Mouse (Mus musculus): ENCODE measurements around the gene Pak1ip1. TPM values are rescaled to one million over a fixed set of nuclear protein-coding genes. Genes with fewer than 3 reads are reported as not detected.

Pak1ip1 gene
- polyA plus RNA-seq, 1 experiment from 2014 or later = 62.6 TPM

GRCm38 (mm10) chr13:40969761-40970390, 30.9 kb upstream of the Pak1ip1 start:
- Histone ChIP-seq H3K9me3 (ENCODE audit: low read length) (no peaks in the 10 kb centered on the region), H3K4me2 (replicated peaks; ENCODE audit: low read depth, low read length) (no peak overlapping the region), H3K4me1 (ENCODE audit: insufficient read depth, low read depth, low read length) (no peaks in the 10 kb centered on the region), H3K36me3 (ENCODE audit: insufficient read depth, low read length) (no peaks in the 10 kb centered on the region), H3K27me3 (replicated peaks; ENCODE audit: insufficient read depth, low read length) (no peaks in the 10 kb centered on the region), H3K9ac (replicated peaks; ENCODE audit: low read depth) (no peak overlapping the region), H3K27ac (ENCODE audit: low read length) (no peak overlapping the region), H3K4me3 (ENCODE audit: low read depth, low read length) (no peak overlapping the region)
- 92% methylated on average over 4 of the region's 4 CpGs for WGBS
- DNase-seq (ENCODE audit: low spot score) (no peak), ATAC-seq (no peak)
- TF ChIP-seq EP300 (IDR thresholded peaks at IDR 0.05) (no peak), CTCF (IDR thresholded peaks at IDR 0.05) (no peak)

DNA sequence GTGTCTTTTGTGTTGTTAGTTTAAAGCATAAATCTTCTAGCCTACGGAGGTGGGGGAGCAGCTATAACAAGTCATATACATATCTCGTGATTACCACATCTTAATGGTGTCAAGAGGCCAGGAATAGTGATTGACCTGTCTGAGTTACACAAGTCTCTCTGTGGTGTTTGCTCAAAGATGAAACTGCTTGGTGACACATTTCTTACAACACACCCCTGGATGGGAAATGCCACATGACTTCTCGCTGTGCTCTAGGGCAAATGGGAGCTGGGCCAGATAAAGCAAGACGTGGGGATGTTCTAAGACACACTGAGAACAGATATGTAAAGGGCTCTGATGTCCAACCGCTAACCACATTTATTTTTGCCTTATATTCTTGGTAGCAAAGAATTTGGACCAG, 29.6 kb upstream of the Pak1ip1 start:
- H3K4me1 ChIP-seq (ENCODE audit: insufficient read depth, low read depth, low read length) = no peaks in the 10 kb centered on the region
- TF ChIP-seq EP300 (IDR thresholded peaks at IDR 0.05) (peak; percentile 26; the same call in 1 of the 2 replicates), CTCF (IDR thresholded peaks at IDR 0.05) (no peak)
- no peak overlapping the region for H3K9ac ChIP-seq (replicated peaks; ENCODE audit: low read depth)
- no peaks in the 10 kb centered on the region for H3K27me3 ChIP-seq (replicated peaks; ENCODE audit: insufficient read depth, low read length)
- DNase-seq (ENCODE audit: low spot score) (peak; percentile 72), ATAC-seq (peak; percentile 55)
- no peak overlapping the region for H3K27ac ChIP-seq (ENCODE audit: low read length)
- 58% methylated on average over 5 of the region's 5 CpGs for WGBS
- H3K9me3 ChIP-seq (ENCODE audit: low read length) = no peaks in the 10 kb centered on the region
- no peak overlapping the region for H3K4me2 ChIP-seq (replicated peaks; ENCODE audit: low read depth, low read length)
- no peaks in the 10 kb centered on the region for H3K36me3 ChIP-seq (ENCODE audit: insufficient read depth, low read length)
- no peak overlapping the region for H3K4me3 ChIP-seq (ENCODE audit: low read depth, low read length)

- TF ChIP-seq CTCF (IDR thresholded peaks at IDR 0.05) (no peak), EP300 (IDR thresholded peaks at IDR 0.05) (no peak)
- Histone ChIP-seq H3K4me1 (ENCODE audit: insufficient read depth, low read depth, low read length) (no peaks in the 10 kb centered on the region), H3K4me3 (ENCODE audit: low read depth, low read length) (no peak overlapping the region), H3K27me3 (replicated peaks; ENCODE audit: insufficient read depth, low read length) (no peaks in the 10 kb centered on the region), H3K9me3 (ENCODE audit: low read length) (no peaks in the 10 kb centered on the region), H3K27ac (ENCODE audit: low read length) (no peak overlapping the region), H3K9ac (replicated peaks; ENCODE audit: low read depth) (no peak overlapping the region), H3K36me3 (ENCODE audit: insufficient read depth, low read length) (no peaks in the 10 kb centered on the region), H3K4me2 (replicated peaks; ENCODE audit: low read depth, low read length) (no peak overlapping the region)
- no peak for DNase-seq (ENCODE audit: low spot score)
- no peak; the same call in 1 of the 2 replicates for ATAC-seq
- 79% methylated on average over 2 of the region's 2 CpGs for WGBS
Measured at GRCm38 (mm10) chr13:40971831-40972230, 29.0 kb upstream of the Pak1ip1 start.

GRCm38 (mm10) chr13:40972976-40973375, 27.8 kb upstream of the Pak1ip1 start:
- WGBS = 80% methylated on average over 5 of the region's 5 CpGs
- no peak overlapping the region for H3K4me2 ChIP-seq (replicated peaks; ENCODE audit: low read depth, low read length)
- no peaks in the 10 kb centered on the region for H3K27me3 ChIP-seq (replicated peaks; ENCODE audit: insufficient read depth, low read length)
- ATAC-seq (no peak), DNase-seq (ENCODE audit: low spot score) (no peak)
- H3K27ac ChIP-seq (ENCODE audit: low read length) = no peak overlapping the region
- no peaks in the 10 kb centered on the region for H3K4me1 ChIP-seq (ENCODE audit: insufficient read depth, low read depth, low read length)
- H3K36me3 ChIP-seq (ENCODE audit: insufficient read depth, low read length) = no peaks in the 10 kb centered on the region
- TF ChIP-seq CTCF (IDR thresholded peaks at IDR 0.05) = no peak
- TF ChIP-seq EP300 (IDR thresholded peaks at IDR 0.05) = no peak
- H3K9me3 ChIP-seq (ENCODE audit: low read length) = no peaks in the 10 kb centered on the region
- no peak overlapping the region for H3K9ac ChIP-seq (replicated peaks; ENCODE audit: low read depth)
- H3K4me3 ChIP-seq (ENCODE audit: low read depth, low read length) = no peak overlapping the region

DNA sequence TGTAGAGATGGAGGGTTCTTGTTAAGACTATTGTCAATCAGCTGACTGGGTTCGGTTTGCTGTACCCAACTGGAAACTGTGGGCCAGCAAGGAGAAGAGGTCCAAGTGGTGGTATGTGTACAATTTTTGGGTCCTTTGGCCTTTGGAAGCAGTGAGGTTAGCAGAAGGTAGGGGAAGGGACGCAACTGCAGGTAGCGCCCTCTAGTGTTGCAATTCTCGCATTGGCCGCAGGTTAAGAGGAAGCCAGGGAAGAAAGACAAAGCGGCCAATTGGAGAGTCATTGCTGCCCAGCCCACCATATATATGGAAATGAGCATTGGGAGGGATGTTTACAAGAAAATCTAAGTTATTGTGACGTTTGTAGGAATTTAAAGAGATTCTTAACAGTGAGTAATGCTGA, 23.2 kb upstream of the Pak1ip1 start:
- H3K9me3 ChIP-seq (ENCODE audit: low read length) = no peaks in the 10 kb centered on the region
- H3K27ac ChIP-seq (ENCODE audit: low read length) = no peak overlapping the region
- no peaks in the 10 kb centered on the region for H3K27me3 ChIP-seq (replicated peaks; ENCODE audit: insufficient read depth, low read length)
- H3K4me2 ChIP-seq (replicated peaks; ENCODE audit: low read depth, low read length) = no peak overlapping the region
- 19% methylated on average over 7 of the region's 7 CpGs for WGBS
- no peak overlapping the region for H3K9ac ChIP-seq (replicated peaks; ENCODE audit: low read depth)
- H3K36me3 ChIP-seq (ENCODE audit: insufficient read depth, low read length) = no peaks in the 10 kb centered on the region
- H3K4me3 ChIP-seq (ENCODE audit: low read depth, low read length) = no peak overlapping the region
- no peaks in the 10 kb centered on the region for H3K4me1 ChIP-seq (ENCODE audit: insufficient read depth, low read depth, low read length)
- peak; percentile 47 for ATAC-seq
- TF ChIP-seq EP300 (IDR thresholded peaks at IDR 0.05) (no peak), CTCF (IDR thresholded peaks at IDR 0.05) (peak; percentile 84)
- DNase-seq (ENCODE audit: low spot score) = peak; percentile 62

DNA sequence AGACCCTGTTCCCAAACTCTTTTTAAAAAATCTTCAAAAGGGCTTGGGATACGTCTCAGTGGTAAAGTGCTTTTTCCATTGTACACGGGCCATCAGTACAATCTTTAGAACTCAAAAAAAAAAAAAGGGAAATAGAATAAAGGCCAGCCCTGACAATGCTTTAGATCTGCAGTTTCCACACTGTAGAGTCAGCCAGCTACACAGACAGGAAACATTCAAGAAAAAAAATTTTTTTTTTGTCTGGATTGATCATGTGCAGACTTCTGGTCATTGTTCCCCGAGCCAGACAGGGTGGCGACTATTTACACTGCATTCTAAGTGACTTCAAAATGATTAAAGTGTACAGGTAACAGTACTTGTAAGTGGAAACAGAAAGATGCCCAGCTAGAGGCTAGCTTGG, 22.2 kb upstream of the Pak1ip1 start:
- peak; percentile 67 for DNase-seq (ENCODE audit: low spot score)
- Histone ChIP-seq H3K27ac (ENCODE audit: low read length) (no peak overlapping the region), H3K9ac (replicated peaks; ENCODE audit: low read depth) (no peak overlapping the region), H3K4me2 (replicated peaks; ENCODE audit: low read depth, low read length) (no peak overlapping the region), H3K4me1 (ENCODE audit: insufficient read depth, low read depth, low read length) (no peaks in the 10 kb centered on the region), H3K27me3 (replicated peaks; ENCODE audit: insufficient read depth, low read length) (no peaks in the 10 kb centered on the region), H3K9me3 (ENCODE audit: low read length) (no peaks in the 10 kb centered on the region), H3K36me3 (ENCODE audit: insufficient read depth, low read length) (no peaks in the 10 kb centered on the region), H3K4me3 (ENCODE audit: low read depth, low read length) (no peak overlapping the region)
- peak; percentile 72 for ATAC-seq
- TF ChIP-seq EP300 (IDR thresholded peaks at IDR 0.05) (peak; percentile 70), CTCF (IDR thresholded peaks at IDR 0.05) (no peak)
- WGBS = 35% methylated on average over 4 of the region's 4 CpGs

All from lung, postnatal 0 days (tissue).